Mouse (Mus musculus) limb, embryonic 15.5 days (tissue): Measurements from ENCODE around the gene AY761185. TPM values are rescaled to one million over a fixed set of nuclear protein-coding genes. Genes with fewer than 3 reads are reported as not detected.
"Not testable (repeated sequence)": the region's sequence is repeated elsewhere in the genome, so short reads cannot be mapped to it uniquely, and the experiment has no call there.

Source experiments
- ATAC-seq: fragments of 200-750 bp; cut with Nextera tagmentation; 2 replicates; pipeline ENCODE4 v1.8.0; 2017; ENCODE audit warnings: low read depth, moderate TSS enrichment; ENCODE audit not compliant: insufficient number of reproducible peaks, low FRiP score, low TSS enrichment
- H3K27ac ChIP-seq: fragments of 300-500 bp; sonication (generic); 2 replicates; pipeline ENCODE4 v1.5.1; 2015; ENCODE audit warnings: moderate library complexity, mild to moderate bottlenecking, inconsistent platforms
- H3K27me3 ChIP-seq: fragments of 300-500 bp; sonication (generic); 2 replicates; pipeline ENCODE4 v1.6.1; 2015; ENCODE audit warnings: inconsistent platforms
- H3K36me3 ChIP-seq: fragments of 300-500 bp; sonication (generic); 2 replicates; pipeline ENCODE4 v1.6.1; 2015; ENCODE audit warnings: inconsistent platforms
- H3K4me1 ChIP-seq: fragments of 300-500 bp; sonication (generic); 2 replicates; pipeline ENCODE4 v1.6.1; 2015; ENCODE audit warnings: inconsistent platforms
- H3K4me2 ChIP-seq: fragments of 300-500 bp; sonication (generic); 2 replicates; pipeline ENCODE4 v1.6.1; 2015; ENCODE audit warnings: mild to moderate bottlenecking, inconsistent platforms
- H3K4me3 ChIP-seq: fragments of 300-500 bp; sonication (generic); 2 replicates; pipeline ENCODE4 v1.5.1; 2015; ENCODE audit warnings: mild to moderate bottlenecking, inconsistent platforms
- H3K9ac ChIP-seq: fragments of 300-500 bp; sonication (generic); 2 replicates; pipeline ENCODE4 v1.6.1; 2015; ENCODE audit warnings: inconsistent platforms
- H3K9me3 ChIP-seq: fragments of 300-500 bp; sonication (generic); 2 replicates; pipeline ENCODE4 v1.6.1; 2016; ENCODE audit warnings: inconsistent platforms
- WGBS: fragments of 180-500 bp; shearing (Covaris S2); methylation state at CpG from one replicate; pipeline ENCODE4 v1.1.7; 2015; 5-methylcytosine and 5-hydroxymethylcytosine counted together
- polyA plus RNA-seq: library from polyadenylated mRNA; unstranded; fragments of >200 nt; fragmentation: Nextera tagmentation; extraction: Ambion mirVana; gene quantifications from 2 replicates; pipeline ENCODE4 v1.2.1, GENCODE M21; 2015

The AY761185 gene
- polyA plus RNA-seq = not detected in 2 replicates

DNA sequence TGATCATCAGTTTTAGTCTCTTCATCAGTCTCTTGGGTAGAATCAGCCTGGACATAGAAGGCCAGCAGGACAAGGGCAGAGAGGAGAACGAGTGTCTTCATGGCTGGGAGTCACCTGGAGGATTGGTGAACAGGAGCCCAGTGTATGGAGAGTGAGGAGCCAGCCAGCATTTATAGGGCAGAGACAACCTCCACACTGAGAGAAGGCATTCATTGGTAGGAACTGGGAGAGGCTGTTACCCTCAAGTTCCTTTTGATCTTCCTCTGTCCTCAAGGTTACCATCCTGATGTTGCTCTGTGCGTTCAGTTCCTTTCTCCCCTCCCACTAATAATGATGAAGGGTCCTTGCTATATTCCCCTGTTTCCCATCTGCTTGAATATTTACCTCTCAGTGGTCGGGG lies at the start of gene AY761185:
AY761185 (minus strand) TSS at position 101 of the 400 bp plus-strand sequence.
- no peak within 1 kb of the TSS for H3K4me3 ChIP-seq
- no peak within 1 kb of the TSS for H3K27ac ChIP-seq
- no peaks in the 10 kb centered on the region for H3K27me3 ChIP-seq
- no peaks in the 10 kb centered on the region for H3K36me3 ChIP-seq
- ATAC-seq = no peak
- no peaks in the 10 kb centered on the region for H3K4me1 ChIP-seq
- H3K9ac ChIP-seq = no peak within 1 kb of the TSS
- WGBS = 79% methylated on average over 3 of the region's 3 CpGs
- H3K4me2 ChIP-seq = no peak within 1 kb of the TSS
- 0 out of 2 replicates have a peak, but pooled peaks cover 3% of the 10 kb centered on the region for H3K9me3 ChIP-seq

DNA sequence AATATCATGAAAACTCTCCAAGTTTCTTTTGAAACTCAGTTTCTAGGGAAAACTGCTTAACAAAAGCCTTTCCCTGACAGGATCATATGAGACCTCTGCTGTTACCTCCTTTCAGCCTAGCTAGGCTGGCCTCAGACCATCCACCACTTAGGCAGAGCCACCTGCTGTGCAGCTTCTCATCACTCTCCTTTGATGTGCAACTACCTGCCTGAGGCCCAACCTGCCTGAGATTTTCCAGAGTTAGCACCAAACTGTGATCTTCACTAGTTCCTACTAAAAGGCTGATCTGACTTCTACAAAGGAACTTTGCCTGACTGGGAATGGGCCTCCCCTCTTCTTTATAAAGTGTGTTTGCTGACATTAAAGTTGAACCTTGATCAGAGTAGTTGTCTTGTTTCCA lies 49.5 kb upstream of the AY761185 start:
- not testable (repeated sequence) for H3K9me3 ChIP-seq, H3K27ac ChIP-seq, H3K27me3 ChIP-seq, ATAC-seq, H3K36me3 ChIP-seq, H3K4me3 ChIP-seq, H3K4me2 ChIP-seq, H3K9ac ChIP-seq, H3K4me1 ChIP-seq

DNA sequence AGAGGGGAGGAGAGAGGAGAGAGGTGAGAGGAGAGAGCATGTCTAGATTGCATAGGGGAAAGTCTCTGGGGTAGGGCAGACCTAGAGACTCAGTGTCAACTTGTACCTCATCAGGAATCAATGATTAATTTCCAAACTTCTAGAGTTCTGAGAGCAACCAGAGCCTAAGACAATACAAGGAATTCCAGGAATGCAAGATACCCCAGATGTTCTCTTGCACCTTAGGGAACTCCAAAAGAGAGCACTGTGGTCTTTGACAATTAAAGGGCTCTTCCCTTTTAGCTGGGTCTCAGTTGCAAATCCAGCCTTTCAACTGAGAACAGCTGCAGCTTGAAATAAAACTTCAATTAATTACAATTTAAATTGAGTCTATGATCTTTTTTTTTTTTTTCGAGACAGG lies 35.3 kb upstream of the AY761185 start:
- Histone ChIP-seq H3K4me1 (no peaks in the 10 kb centered on the region), H3K27ac (no peak overlapping the region), H3K4me2 (no peak overlapping the region), H3K9me3 (no peaks in the 10 kb centered on the region), H3K36me3 (no peaks in the 10 kb centered on the region), H3K9ac (no peak overlapping the region), H3K4me3 (no peak overlapping the region), H3K27me3 (no peaks in the 10 kb centered on the region)
- ATAC-seq = no peak
- 45% methylated on average over 1 of the region's 1 CpGs for WGBS

DNA sequence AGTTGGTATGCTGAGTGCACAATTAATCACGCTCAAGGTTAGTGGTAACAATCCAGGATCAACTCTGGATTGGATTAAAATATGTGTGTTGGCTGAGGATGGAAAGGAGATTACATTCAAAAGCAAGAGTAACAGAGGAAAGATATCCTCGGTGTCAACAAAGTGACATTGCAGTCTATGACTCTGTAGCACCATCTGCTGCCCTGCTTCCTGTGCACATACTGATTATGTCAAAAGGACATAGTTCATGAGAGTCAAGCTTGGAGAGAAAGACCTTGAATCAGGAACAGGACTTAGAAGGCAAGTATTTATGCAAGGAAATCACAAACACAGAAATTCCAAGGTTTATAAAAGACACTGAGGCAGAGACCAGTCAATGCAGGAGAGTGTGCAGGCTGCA lies 20.0 kb upstream of the AY761185 start:
- H3K4me1 ChIP-seq = no peaks in the 10 kb centered on the region
- no peaks in the 10 kb centered on the region for H3K36me3 ChIP-seq
- no peak overlapping the region for H3K4me3 ChIP-seq
- no peak overlapping the region for H3K4me2 ChIP-seq
- H3K27ac ChIP-seq = no peak overlapping the region
- 0 out of 2 replicates have a peak, but pooled peaks cover 4% of the 10 kb centered on the region for H3K9me3 ChIP-seq
- no peaks in the 10 kb centered on the region for H3K27me3 ChIP-seq
- H3K9ac ChIP-seq = no peak overlapping the region
- 71% methylated on average over 2 of the region's 2 CpGs for WGBS
- no peak for ATAC-seq

DNA sequence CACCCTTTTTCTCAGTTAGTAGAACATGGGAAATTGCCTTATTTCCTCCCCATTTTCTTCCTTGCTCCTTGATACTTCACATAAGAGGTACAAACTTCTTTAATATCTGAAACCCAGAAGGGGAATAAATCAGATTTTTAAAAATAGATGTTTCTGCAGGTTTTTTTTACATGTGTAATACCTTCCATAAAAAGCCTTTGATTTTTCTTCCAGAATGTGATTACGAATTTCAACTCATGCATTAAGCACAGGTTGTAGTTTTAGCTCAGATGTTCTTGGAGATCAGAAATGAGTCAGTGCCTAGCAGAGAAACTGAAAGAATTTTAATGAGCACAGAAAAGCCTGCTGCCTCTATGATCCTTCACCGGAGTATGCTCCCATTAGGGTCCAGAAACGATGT lies 22.5 kb downstream of the AY761185 start, which contains the start of gene Gm6040:
Gm6040 (minus strand) TSS at position 101 of the 400 bp plus-strand sequence.
- no peak for ATAC-seq
- H3K36me3 ChIP-seq = no peaks in the 10 kb centered on the region
- no peak within 1 kb of the TSS for H3K27ac ChIP-seq
- H3K9me3 ChIP-seq = no peaks in the 10 kb centered on the region; the same call in 1 of the 2 replicates
- no peaks in the 10 kb centered on the region for H3K4me1 ChIP-seq
- H3K9ac ChIP-seq = no peak within 1 kb of the TSS
- no peak within 1 kb of the TSS for H3K4me3 ChIP-seq
- no peaks in the 10 kb centered on the region for H3K27me3 ChIP-seq
- WGBS = 70% methylated on average over 3 of the region's 3 CpGs
- no peak within 1 kb of the TSS for H3K4me2 ChIP-seq

DNA sequence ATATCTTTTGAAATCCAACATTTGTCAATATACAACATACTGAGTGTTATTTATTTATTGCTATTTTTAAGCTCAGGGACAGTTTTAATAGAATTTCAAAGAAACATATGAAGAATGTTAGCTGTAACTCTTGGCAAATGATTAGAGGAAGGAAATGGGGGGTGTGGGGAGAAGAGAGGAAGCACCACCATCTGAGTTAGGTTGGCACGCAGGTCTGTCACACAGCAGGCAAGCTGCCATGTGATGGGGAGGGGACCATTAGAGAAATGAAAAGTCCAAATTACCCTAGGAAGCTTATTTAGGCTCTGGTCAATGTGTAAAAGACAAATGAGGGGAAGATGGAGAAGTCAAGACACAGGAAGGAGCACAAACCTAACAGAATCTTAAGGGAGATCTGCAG lies 32.2 kb downstream of the AY761185 start:
- no peaks in the 10 kb centered on the region for H3K9me3 ChIP-seq
- no peak for ATAC-seq
- H3K4me1 ChIP-seq = no peaks in the 10 kb centered on the region
- H3K4me2 ChIP-seq = no peak overlapping the region
- H3K36me3 ChIP-seq = no peaks in the 10 kb centered on the region
- no peak overlapping the region for H3K27ac ChIP-seq
- 77% methylated on average over 1 of the region's 1 CpGs for WGBS
- H3K9ac ChIP-seq = no peak overlapping the region
- no peak overlapping the region for H3K4me3 ChIP-seq
- H3K27me3 ChIP-seq = no peaks in the 10 kb centered on the region

DNA sequence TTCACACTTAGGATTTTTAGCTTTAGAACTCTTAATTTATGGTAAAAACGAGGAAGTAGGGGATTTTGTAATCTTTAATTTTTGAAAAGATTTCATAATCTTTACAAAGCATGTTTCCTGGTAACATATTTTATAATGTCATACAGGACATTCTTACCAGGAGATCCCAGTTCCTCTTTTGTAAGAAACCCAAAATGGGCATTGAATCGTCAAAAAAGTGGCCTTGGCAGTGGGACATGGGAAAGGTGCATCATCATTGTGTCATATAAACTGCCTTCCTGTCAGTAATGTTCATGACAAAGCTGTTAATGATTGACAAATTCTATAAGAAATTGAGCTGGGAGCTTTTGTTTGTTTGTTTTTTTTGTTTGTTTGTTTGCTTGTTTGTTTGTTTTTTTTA lies 36.3 kb downstream of the AY761185 start:
- 62% methylated on average over 2 of the region's 2 CpGs for WGBS
- no peak overlapping the region for H3K4me3 ChIP-seq
- no peak overlapping the region for H3K9ac ChIP-seq
- no peaks in the 10 kb centered on the region for H3K36me3 ChIP-seq
- no peaks in the 10 kb centered on the region for H3K9me3 ChIP-seq
- H3K4me1 ChIP-seq = no peaks in the 10 kb centered on the region
- no peak for ATAC-seq
- no peak overlapping the region for H3K4me2 ChIP-seq
- no peaks in the 10 kb centered on the region for H3K27me3 ChIP-seq
- H3K27ac ChIP-seq = no peak overlapping the region

DNA sequence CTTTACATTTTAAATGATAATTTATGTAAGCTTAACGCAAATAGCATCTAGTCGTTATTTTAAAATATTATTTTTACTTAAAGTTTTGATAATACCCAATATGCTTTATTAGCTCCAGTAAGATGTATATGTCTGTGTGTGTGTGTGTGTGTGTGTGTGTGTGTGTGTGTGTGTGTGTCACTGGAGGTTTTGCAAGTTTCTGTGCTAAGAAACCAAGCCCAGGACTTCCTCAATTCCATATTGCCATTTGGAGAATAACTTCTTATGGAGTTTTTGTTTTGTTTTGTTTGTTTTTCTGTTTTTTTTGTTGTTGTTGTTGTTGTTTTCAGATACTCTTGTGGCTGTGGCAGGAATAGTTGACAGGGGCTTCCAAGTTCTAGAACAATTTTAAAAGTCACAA lies 37.4 kb downstream of the AY761185 start:
- no peaks in the 10 kb centered on the region for H3K27me3 ChIP-seq
- H3K4me1 ChIP-seq = no peaks in the 10 kb centered on the region
- no peak overlapping the region for H3K27ac ChIP-seq
- H3K4me2 ChIP-seq = no peak overlapping the region
- WGBS = 92% methylated on average over 2 of the region's 2 CpGs
- no peak overlapping the region for H3K9ac ChIP-seq
- ATAC-seq = no peak
- no peaks in the 10 kb centered on the region for H3K36me3 ChIP-seq
- H3K4me3 ChIP-seq = no peak overlapping the region
- H3K9me3 ChIP-seq = no peaks in the 10 kb centered on the region

DNA sequence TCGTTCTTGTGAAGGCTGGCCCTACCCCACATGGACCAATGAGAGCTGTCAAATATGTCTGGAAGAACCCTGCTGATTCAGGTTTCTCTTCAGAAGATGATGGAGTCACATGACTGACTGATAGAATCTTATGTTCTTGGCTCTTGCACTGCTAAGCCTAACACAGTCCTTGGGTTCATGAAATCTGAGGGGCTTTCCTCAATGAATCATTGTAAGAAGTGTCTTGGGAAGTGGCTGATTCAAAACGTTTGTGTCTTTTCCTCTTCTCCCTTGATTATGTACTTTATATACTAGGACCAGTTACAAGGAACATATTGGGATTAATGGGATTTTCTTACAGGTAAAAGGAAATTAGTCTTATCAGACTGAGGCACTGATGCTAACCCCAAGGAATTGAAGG lies 42.0 kb downstream of the AY761185 start, which contains the start of gene Gm15056:
Gm15056 (minus strand) TSS at position 101 of the 400 bp plus-strand sequence.
- Histone ChIP-seq H3K4me1 (no peaks in the 10 kb centered on the region), H3K9ac (no peak within 1 kb of the TSS), H3K36me3 (no peaks in the 10 kb centered on the region), H3K9me3 (no peaks in the 10 kb centered on the region), H3K27ac (no peak within 1 kb of the TSS), H3K4me2 (no peak within 1 kb of the TSS), H3K27me3 (no peaks in the 10 kb centered on the region), H3K4me3 (no peak within 1 kb of the TSS)
- no peak for ATAC-seq
- 49% methylated on average over 2 of the region's 2 CpGs for WGBS

Other genes with a start within 250 kb of the AY761185 start
- not detected in 2 replicates for gene Defb33, start 52.0 kb downstream of the AY761185 start, polyA plus RNA-seq
- gene Gm15056, start 42.1 kb downstream of the AY761185 start, polyA plus RNA-seq = not detected in 2 replicates
- gene Gm6040, start 22.6 kb downstream of the AY761185 start, polyA plus RNA-seq = not detected in 2 replicates
- not detected in 2 replicates for gene Defa21, start 80.8 kb upstream of the AY761185 start, polyA plus RNA-seq
- not detected in 2 replicates for gene Defa23, start 110.3 kb upstream of the AY761185 start, polyA plus RNA-seq
- not detected in 2 replicates for gene Defa35, start 120.3 kb upstream of the AY761185 start, polyA plus RNA-seq
- gene Defa25, start 139.7 kb upstream of the AY761185 start, polyA plus RNA-seq = not detected in 2 replicates
- not detected in 2 replicates for gene Gm14851, start 151.3 kb upstream of the AY761185 start, polyA plus RNA-seq
- not detected in 2 replicates for gene Defa30, start 189.9 kb upstream of the AY761185 start, polyA plus RNA-seq
- not detected in 2 replicates for gene Defa22, start 217.6 kb upstream of the AY761185 start, polyA plus RNA-seq
- gene Defa31, start 246.9 kb upstream of the AY761185 start, polyA plus RNA-seq = not detected in 2 replicates